Comparison of ENCODE assay signal across 10 mouse cellular contexts in the genomic region with DNA sequence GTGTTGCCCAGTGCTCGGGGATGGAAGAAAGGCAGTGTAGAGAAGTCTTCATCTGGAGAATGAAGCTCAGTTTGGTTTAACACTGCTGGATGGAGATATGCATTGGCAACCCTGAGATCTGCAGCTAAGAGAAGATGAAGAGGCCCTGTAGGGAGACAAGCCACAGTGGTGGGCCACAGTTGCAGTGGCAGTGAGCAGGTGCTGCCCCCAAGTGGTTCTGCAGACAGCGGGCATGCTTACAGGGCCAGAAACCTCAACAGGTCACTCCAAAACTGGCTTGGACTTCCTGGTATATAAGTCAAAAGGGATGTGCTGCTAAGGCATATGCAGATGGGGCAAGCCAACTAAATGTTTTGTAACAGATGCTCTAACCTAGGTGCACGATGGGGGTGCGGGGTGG. TPM values are rescaled to one million over a fixed set of nuclear protein-coding genes. Genes with fewer than 3 reads are reported as not detected.
A peak's percentile ranks its signal among the peaks of the same experiment; 100 is the strongest.
DNase-seq lines count a peak whose midpoint lies in the region; ATAC-seq and TF ChIP-seq lines count a peak whose summit lies in the region.
"Had no signal": no experiment of that assay in that cellular context is flagged by ENCODE, and none has a peak within 500 bp of the region (broad histone marks: within the 10 kb centered on the region; RNA-seq: fewer than 3 reads in every experiment).

No protein-coding gene starts in this region.

- TF ChIP-seq POLR2A in small intestine, adult 2 months (IDR thresholded peaks at IDR 0.05; ENCODE audit: low read depth, low read length): no peak

- peak; percentile 86 for TF ChIP-seq CTCF in heart, postnatal 0 days (IDR thresholded peaks at IDR 0.05; ENCODE audit: low read depth)
- TF ChIP-seq CTCF in kidney, postnatal 0 days (IDR thresholded peaks at IDR 0.05; ENCODE audit: low read depth): peak; percentile 85
- TF ChIP-seq CTCF in small intestine, adult 2 months (IDR thresholded peaks at IDR 0.05; ENCODE audit: extremely low read depth, insufficient read length, insufficient replicate concordance, low read depth, low read length): peak; percentile 77; the same call in 1 of the 2 replicates

- H3K4me3 ChIP-seq in heart, postnatal 0 days (ENCODE audit: low read depth, low read length): no peak overlapping the region
- H3K4me3 ChIP-seq in kidney, postnatal 0 days (replicated peaks; ENCODE audit: low read depth, low read length): no peak overlapping the region
- no peak overlapping the region for H3K4me3 ChIP-seq in small intestine, adult 2 months (ENCODE audit: low read depth, low read length)
- H3K4me3 ChIP-seq: megakaryocyte, embryonic 14.5 days had no signal

- no peak overlapping the region for H3K4me2 ChIP-seq in heart, postnatal 0 days (ENCODE audit: low read depth, low read length)
- no peak overlapping the region for H3K4me2 ChIP-seq in kidney, postnatal 0 days (ENCODE audit: low read length)

- DNase-seq in T-cell, adult 2 months (ENCODE audit: low spot score): peak; percentile 46
- peak; percentile 40 for DNase-seq in embryo, embryonic 9.5 days (ENCODE audit: extremely low spot score)
- DNase-seq in heart, postnatal 0 days (ENCODE audit: low spot score): peak; percentile 55
- peak; percentile 77 for DNase-seq in kidney, postnatal 0 days (ENCODE audit: low spot score)

- no peaks in the 10 kb centered on the region for H3K27me3 ChIP-seq in heart, postnatal 0 days (ENCODE audit: control insufficient read depth, insufficient read depth, low read length)
- H3K27me3 ChIP-seq in kidney, postnatal 0 days (ENCODE audit: insufficient read depth, low read length): no peaks in the 10 kb centered on the region
- no peaks in the 10 kb centered on the region for H3K27me3 ChIP-seq in small intestine, adult 2 months (ENCODE audit: control insufficient read depth, insufficient read depth, low read length)

- H3K4me1 ChIP-seq in heart, postnatal 0 days (ENCODE audit: control insufficient read depth, insufficient read depth): 0 out of 2 replicates have a peak, but pooled peaks cover 8% of the 10 kb centered on the region
- H3K4me1 ChIP-seq in kidney, postnatal 0 days (replicated peaks; ENCODE audit: insufficient read depth, low read length): no peaks in the 10 kb centered on the region
- H3K4me1 ChIP-seq in small intestine, adult 2 months (ENCODE audit: control insufficient read depth, insufficient read depth, insufficient read length, low read length): no peaks in the 10 kb centered on the region
- H3K4me1 ChIP-seq: megakaryocyte, embryonic 14.5 days had no signal

- H3K27ac ChIP-seq in heart, postnatal 0 days (ENCODE audit: low read depth): no peak overlapping the region
- no peak overlapping the region for H3K27ac ChIP-seq in kidney, postnatal 0 days
- no peak overlapping the region for H3K27ac ChIP-seq in small intestine, adult 2 months (ENCODE audit: insufficient read depth, low read depth, low read length)

- no peaks in the 10 kb centered on the region for H3K36me3 ChIP-seq in heart, postnatal 0 days (replicated peaks; ENCODE audit: control insufficient read depth, insufficient read depth, low read length)
- H3K36me3 ChIP-seq in kidney, postnatal 0 days (ENCODE audit: insufficient read depth, low read length): no peaks in the 10 kb centered on the region
- H3K36me3 ChIP-seq in small intestine, adult 2 months (ENCODE audit: control insufficient read depth, insufficient read depth, low read length): no peaks in the 10 kb centered on the region

- H3K9me3 ChIP-seq in heart, postnatal 0 days (replicated peaks; ENCODE audit: control insufficient read depth, low read length): no peaks in the 10 kb centered on the region
- H3K9me3 ChIP-seq in kidney, postnatal 0 days (replicated peaks; ENCODE audit: low read length): no peaks in the 10 kb centered on the region
- H3K9me3 ChIP-seq: megakaryocyte, embryonic 14.5 days had no signal

- TF ChIP-seq EP300 in heart, postnatal 0 days (IDR thresholded peaks at IDR 0.05; ENCODE audit: low read depth): no peak

- WGBS in heart, postnatal 0 days: 53% methylated on average over 4 of the region's 4 CpGs
- 52% methylated on average over 4 of the region's 4 CpGs for WGBS in kidney, postnatal 0 days
- 62% methylated on average over 4 of the region's 4 CpGs for WGBS in small intestine, adult 2 months

- no peak overlapping the region for H3K9ac ChIP-seq in heart, postnatal 0 days (replicated peaks; ENCODE audit: low read depth, low read length)
- no peak overlapping the region for H3K9ac ChIP-seq in kidney, postnatal 0 days (ENCODE audit: low read depth, low read length)

- ATAC-seq in CD4-positive, CD25-positive, alpha-beta regulatory T cell, adult 4 months: peak; percentile 34
- ATAC-seq in heart, postnatal 0 days (ENCODE audit: insufficient read depth, low read depth): peak; percentile 66; the same call in 1 of the 2 replicates
- peak; percentile 84 for ATAC-seq in kidney, postnatal 0 days (replicated peaks; ENCODE audit: low FRiP score, low read depth)
- ATAC-seq in megakaryocyte-erythroid progenitor cell, adult 5-6 weeks (replicated peaks; ENCODE audit: low FRiP score, low TSS enrichment, poor library complexity, severe bottlenecking): peak; percentile 89
- ATAC-seq in erythroblast, adult 5-6 weeks (replicated peaks; ENCODE audit: low FRiP score, poor library complexity, severe bottlenecking): no peak

RNA-seq across cellular contexts. Expression of a gene that starts 30.3 kb away (rescaled TPM):
- polyA plus RNA-seq in CD4-positive, CD25-positive, alpha-beta regulatory T cell, adult 4 months (2017; shearing (Covaris generic)): 1 to 10 TPM; 4.4 to 8.0 TPM
- not detected in 2 replicates for total RNA-seq in heart, postnatal 0 days (2014; rRNA removed; ENCODE audit: low replicate concordance)
- polyA plus RNA-seq in heart, postnatal 0 days (2015; fragmentation: Nextera tagmentation; extraction: Ambion mirVana): not detected in 2 replicates
- polyA plus RNA-seq in kidney, postnatal 0 days (2015; fragmentation: Nextera tagmentation; extraction: Ambion mirVana): not detected in 2 replicates
- total RNA-seq in megakaryocyte-erythroid progenitor cell, adult 5-6 weeks (2014; fragmentation: Nextera tagmentation): 25.0 TPM in 1 of 2 replicates, not detected in the other
- total RNA-seq in megakaryocyte-erythroid progenitor cell, adult 5-6 weeks (2017): 26.7 TPM in 1 of 2 replicates, not detected in the other
- polyA plus RNA-seq in small intestine, adult 2 months (2012; rRNA removed): 1.2 TPM in 1 of 2 replicates, not detected in the other
- total RNA-seq in erythroblast, adult 5-6 weeks (2015; ENCODE audit: low replicate concordance): 5.2 TPM in 1 of 2 replicates, not detected in the other
- 0.98 and 2.8 TPM in 2 replicates for total RNA-seq in erythroblast, adult 5-6 weeks (2017; ENCODE audit: low replicate concordance)
- polyA plus RNA-seq: frontal cortex, adult 2 months had no signal
